Mouse (Mus musculus): ENCODE results near the gene Lrrc32. TPM values are rescaled to one million over a fixed set of nuclear protein-coding genes. Genes with fewer than 3 reads are reported as not detected.

Lrrc32 gene
- 100 to 1,000 TPM in 1 of 2 experiments, 10 to 100 TPM in 1; 88.7 to 202 TPM for polyA plus RNA-seq (2017; shearing (Covaris generic))

GRCm38 (mm10) chr7:98489131-98489530 lies at the start of gene Lrrc32:
Gene Lrrc32, plus strand, starts transcription at chr7:98489283.

GRCm38 (mm10) chr7:98439956-98440466 lies 49.1 kb upstream of the Lrrc32 start, which contains the start of gene Gucy2d:
Gene Gucy2d, plus strand, starts transcription at chr7:98440416.

Other genes with a start within 250 kb of the Lrrc32 start
- gene Acer3, start 168.1 kb upstream of the Lrrc32 start, polyA plus RNA-seq (2017; shearing (Covaris generic)), result 1 to 10 TPM; 8.3 to 9.0 TPM
- gene Tsku, start 128.0 kb upstream of the Lrrc32 start, polyA plus RNA-seq (2017; shearing (Covaris generic)), result under 1 TPM in 1 of 2 experiments, not detected in 1; 0.06 TPM
- gene Gucy2d, start 48.9 kb upstream of the Lrrc32 start, polyA plus RNA-seq (2017; shearing (Covaris generic)), result under 1 TPM in 1 of 2 experiments, not detected in 1; 0.05 TPM
- 10 to 100 TPM; 59.6 to 79.9 TPM for gene Emsy, start 167.5 kb downstream of the Lrrc32 start, polyA plus RNA-seq (2017; shearing (Covaris generic))
- 10 to 100 TPM; 44.8 to 58.7 TPM for gene Thap12, start 213.8 kb downstream of the Lrrc32 start, polyA plus RNA-seq (2017; shearing (Covaris generic))